Mouse (Mus musculus) large intestine, adult 2 months (tissue): ENCODE data around the gene Cpa5. TPM values are rescaled to one million over a fixed set of nuclear protein-coding genes. Genes with fewer than 3 reads are reported as not detected.

ENCODE experiments used
- DNase-seq: peaks from one replicate; pipeline ENCODE4 v3.0.0-alpha.2; 2012; ENCODE audit warnings: low read depth, low spot score
- WGBS: fragments of 180-500 bp; shearing (Covaris S2); methylation state at CpG from one replicate; pipeline ENCODE4 v1.1.7; 2018; 5-methylcytosine and 5-hydroxymethylcytosine counted together
- polyA plus RNA-seq: library from polyadenylated mRNA; depleted of rRNA; stranded (reverse); fragments of >200 nt; gene quantifications from 2 replicates; pipeline ENCODE4 v1.2.3, GENCODE M21; 2012

Gene Cpa5
- polyA plus RNA-seq, 1 experiment: not detected

- DNase-seq: no peak
- WGBS: 53% methylated on average over 8 of the region's 8 CpGs
Measured at GRCm38 (mm10) chr6:30635361-30635862, 24.6 kb downstream of the Cpa5 start.

- 51% methylated on average over 4 of the region's 4 CpGs for WGBS
- DNase-seq: no peak
Measured at GRCm38 (mm10) chr6:30636186-30636842, 25.5 kb downstream of the Cpa5 start.

GRCm38 (mm10) chr6:30638674-30639268, 28.0 kb downstream of the Cpa5 start, which contains the start of gene Cpa1:
Cpa1 (plus strand) TSS chr6:30639218.
- WGBS: 60% methylated on average over 5 of the region's 5 CpGs

GRCm38 (mm10) chr6:30643694-30644460, 33.1 kb downstream of the Cpa5 start:
- 39% methylated on average over 12 of the region's 12 CpGs for WGBS
- DNase-seq: peak; percentile 1

More at GRCm38 (mm10) chr6:30638674-30639268, 28.0 kb downstream of the Cpa5 start, which contains the start of gene Cpa1:
- DNase-seq: no peak

GRCm38 (mm10) chr6:30644462-30644861, 33.7 kb downstream of the Cpa5 start:
- 91% methylated on average over 3 of the region's 3 CpGs for WGBS
- no peak for DNase-seq

GRCm38 (mm10) chr6:30645379-30645778, 34.6 kb downstream of the Cpa5 start:
- WGBS: 84% methylated on average over 6 of the region's 6 CpGs
- DNase-seq: no peak

GRCm38 (mm10) chr6:30649651-30650296, 39.0 kb downstream of the Cpa5 start:
- no peak for DNase-seq
- WGBS: 77% methylated on average over 11 of the region's 11 CpGs

- 73% methylated on average over 9 of the region's 9 CpGs for WGBS
Measured at GRCm38 (mm10) chr6:30652425-30653188, 41.8 kb downstream of the Cpa5 start.

GRCm38 (mm10) chr6:30653518-30653917, 42.7 kb downstream of the Cpa5 start:
- no peak for DNase-seq
- WGBS: 86% methylated on average over 6 of the region's 6 CpGs

More at GRCm38 (mm10) chr6:30652425-30653188, 41.8 kb downstream of the Cpa5 start:
- no peak for DNase-seq

GRCm38 (mm10) chr6:30654402-30654859, 43.6 kb downstream of the Cpa5 start:
- DNase-seq: no peak
- 61% methylated on average over 6 of the region's 6 CpGs for WGBS

GRCm38 (mm10) chr6:30654932-30655331, 44.1 kb downstream of the Cpa5 start:
- WGBS: 93% methylated on average over 3 of the region's 3 CpGs
- no peak for DNase-seq

- WGBS: 91% methylated on average over 12 of the region's 12 CpGs
- DNase-seq: no peak
Measured at GRCm38 (mm10) chr6:30657279-30657678, 46.5 kb downstream of the Cpa5 start.

GRCm38 (mm10) chr6:30658619-30659018, 47.8 kb downstream of the Cpa5 start:
- DNase-seq: no peak
- 74% methylated on average over 9 of the region's 9 CpGs for WGBS

GRCm38 (mm10) chr6:30664776-30665175, 54.0 kb downstream of the Cpa5 start:
- no peak for DNase-seq
- WGBS: 88% methylated on average over 6 of the region's 6 CpGs

- DNase-seq: no peak
- 64% methylated on average over 4 of the region's 4 CpGs for WGBS
Measured at GRCm38 (mm10) chr6:30665296-30665695, 54.5 kb downstream of the Cpa5 start.

- WGBS: 81% methylated on average over 6 of the region's 6 CpGs
- DNase-seq: no peak
Measured at GRCm38 (mm10) chr6:30666043-30666442, 55.2 kb downstream of the Cpa5 start.

GRCm38 (mm10) chr6:30667585-30667984, 56.8 kb downstream of the Cpa5 start:
- WGBS: 73% methylated on average over 5 of the region's 5 CpGs
- DNase-seq: no peak

GRCm38 (mm10) chr6:30671696-30672095, 60.9 kb downstream of the Cpa5 start:
- WGBS: 68% methylated on average over 5 of the region's 5 CpGs
- DNase-seq: no peak
